In the genomic region with DNA sequence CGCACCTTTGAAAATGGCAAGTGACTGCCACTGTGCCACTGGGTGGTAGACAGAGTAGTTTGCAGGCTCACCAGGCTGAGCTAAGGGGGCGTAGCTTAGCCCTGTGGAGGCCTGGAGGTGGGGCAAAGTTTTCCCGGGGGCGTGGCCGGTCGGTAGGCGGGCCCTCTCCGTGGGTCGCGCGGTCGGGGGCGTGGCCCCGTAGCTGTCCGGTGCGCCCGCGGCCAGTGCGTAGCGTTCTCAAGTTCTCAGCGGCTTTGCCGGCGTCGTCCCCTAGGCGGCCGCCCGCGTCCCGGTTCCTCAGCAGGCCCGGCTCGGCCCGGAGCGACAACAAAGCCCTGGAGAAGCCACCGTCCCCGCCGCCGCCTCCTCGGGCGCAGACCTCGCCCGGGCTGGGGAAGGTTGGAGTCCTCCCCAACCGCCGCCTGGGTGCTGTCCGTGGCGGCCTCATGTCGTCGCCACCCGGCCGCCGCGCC, we compare ENCODE assay signal across 7 mouse cellular contexts. TPM values are rescaled to one million over a fixed set of nuclear protein-coding genes. Genes with fewer than 3 reads are reported as not detected.
DNase-seq lines count a peak whose midpoint lies in the region; ATAC-seq lines count a peak whose summit lies in the region.

Txnrd3 (plus strand) TSS at position 191 of the 473 bp plus-strand sequence.

- H3K4me2 ChIP-seq in embryonic facial prominence, embryonic 11.5 days (ENCODE audit: low read depth, low read length) = peak within 1 kb of the TSS; percentile 85
- H3K4me2 ChIP-seq in limb, embryonic 11.5 days (ENCODE audit: low read depth, severe bottlenecking) = peak within 1 kb of the TSS; percentile 87
- peak within 1 kb of the TSS; percentile 82 for H3K4me2 ChIP-seq in midbrain, embryonic 14.5 days (ENCODE audit: low read length)

- H3K36me3 ChIP-seq in embryonic facial prominence, embryonic 11.5 days (replicated peaks; ENCODE audit: control insufficient read depth, insufficient read depth, low read depth, low read length) = no peaks in the 10 kb centered on the region
- no peaks in the 10 kb centered on the region for H3K36me3 ChIP-seq in limb, embryonic 11.5 days (ENCODE audit: control insufficient read depth, insufficient read depth, low read length)
- H3K36me3 ChIP-seq in midbrain, embryonic 14.5 days (ENCODE audit: control insufficient read depth, insufficient read depth, low read length) = no peaks in the 10 kb centered on the region

- peak within 1 kb of the TSS; percentile 60 for H3K9ac ChIP-seq in embryonic facial prominence, embryonic 11.5 days (replicated peaks; ENCODE audit: low read length)
- peak within 1 kb of the TSS; percentile 64 for H3K9ac ChIP-seq in limb, embryonic 11.5 days (ENCODE audit: low read length)
- H3K9ac ChIP-seq in midbrain, embryonic 14.5 days (replicated peaks; ENCODE audit: low read length) = peak within 1 kb of the TSS; percentile 68

- DNase-seq in adrenal gland, postnatal 14 days = peak; percentile 97
- peak; percentile 91 for DNase-seq in embryonic facial prominence, embryonic 11.5 days (ENCODE audit: low spot score)
- peak; percentile 99 for DNase-seq in heart, adult 11 months
- peak; percentile 97 for DNase-seq in kidney, adult 18-20 months
- peak; percentile 90 for DNase-seq in limb, embryonic 11.5 days (ENCODE audit: low spot score)
- DNase-seq in midbrain, embryonic 14.5 days = peak; percentile 90
- DNase-seq in spleen, adult 18-20 months = peak; percentile 89 to 96

- H3K27ac ChIP-seq in embryonic facial prominence, embryonic 11.5 days (replicated peaks; ENCODE audit: low read depth, low read length) = peak within 1 kb of the TSS; percentile 56
- H3K27ac ChIP-seq in limb, embryonic 11.5 days (replicated peaks; ENCODE audit: low read depth, low read length) = peak within 1 kb of the TSS; percentile 68
- H3K27ac ChIP-seq in midbrain, embryonic 14.5 days (replicated peaks; ENCODE audit: low read depth, low read length) = peak within 1 kb of the TSS; percentile 86

- H3K4me1 ChIP-seq in embryonic facial prominence, embryonic 11.5 days (ENCODE audit: control insufficient read depth, insufficient read depth, low read length) = no peaks in the 10 kb centered on the region
- no peaks in the 10 kb centered on the region for H3K4me1 ChIP-seq in limb, embryonic 11.5 days (ENCODE audit: control insufficient read depth, insufficient read depth, low read length)
- no peaks in the 10 kb centered on the region for H3K4me1 ChIP-seq in midbrain, embryonic 14.5 days (ENCODE audit: control insufficient read depth, insufficient read depth, low read length)

- H3K4me3 ChIP-seq in embryonic facial prominence, embryonic 11.5 days (ENCODE audit: low read depth, low read length) = peak within 1 kb of the TSS; percentile 67
- peak within 1 kb of the TSS; percentile 59 for H3K4me3 ChIP-seq in limb, embryonic 11.5 days (ENCODE audit: low read depth, low read length)
- H3K4me3 ChIP-seq in midbrain, embryonic 14.5 days (replicated peaks; ENCODE audit: low read depth, low read length) = peak within 1 kb of the TSS; percentile 73

- WGBS in embryonic facial prominence, embryonic 11.5 days = under 1% methylated on average over 50 of the region's 51 CpGs
- 1% methylated on average over 46 of the region's 51 CpGs for WGBS in limb, embryonic 11.5 days
- WGBS in midbrain, embryonic 14.5 days = under 1% methylated on average over 51 of the region's 51 CpGs

- peak; percentile 82 for ATAC-seq in embryonic facial prominence, embryonic 11.5 days (replicated peaks; ENCODE audit: insufficient number of reproducible peaks, low FRiP score, low TSS enrichment, low read depth)
- ATAC-seq in limb, embryonic 11.5 days (ENCODE audit: insufficient number of reproducible peaks, low FRiP score, low TSS enrichment, low read depth) = peak; percentile 88
- ATAC-seq in midbrain, embryonic 14.5 days (ENCODE audit: low FRiP score, low TSS enrichment) = peak; percentile 90

- H3K27me3 ChIP-seq in embryonic facial prominence, embryonic 11.5 days (ENCODE audit: control insufficient read depth, insufficient read depth, low read length) = no peaks in the 10 kb centered on the region
- H3K27me3 ChIP-seq in limb, embryonic 11.5 days (ENCODE audit: control insufficient read depth, insufficient read depth, low read length) = no peaks in the 10 kb centered on the region
- H3K27me3 ChIP-seq in midbrain, embryonic 14.5 days (ENCODE audit: control insufficient read depth, insufficient read depth, low read length) = no peaks in the 10 kb centered on the region

- H3K9me3 ChIP-seq in embryonic facial prominence, embryonic 11.5 days (replicated peaks; ENCODE audit: control insufficient read depth, low read length) = no peaks in the 10 kb centered on the region
- no peaks in the 10 kb centered on the region for H3K9me3 ChIP-seq in limb, embryonic 11.5 days (ENCODE audit: control insufficient read depth, low read length)
- no peaks in the 10 kb centered on the region for H3K9me3 ChIP-seq in midbrain, embryonic 14.5 days (ENCODE audit: control insufficient read depth, low read length)

RNA-seq across cellular contexts. Expression of gene Txnrd3, which starts in this region (rescaled TPM):
- total RNA-seq in adrenal gland, postnatal 14 days (2021) = 11.1 and 12.7 TPM in 2 replicates
- polyA plus RNA-seq in embryonic facial prominence, embryonic 11.5 days (2014; fragmentation: Nextera tagmentation; extraction: Ambion mirVana) = 10.8 and 11.3 TPM in 2 replicates
- 9.0 and 10.4 TPM in 2 replicates for polyA plus RNA-seq in limb, embryonic 11.5 days (2014; fragmentation: Nextera tagmentation; extraction: Ambion mirVana)
- polyA plus RNA-seq in midbrain, embryonic 14.5 days (2014; fragmentation: Nextera tagmentation; extraction: Ambion mirVana) = 16.3 and 17.6 TPM in 2 replicates

Comparison
In these comparisons a context has a peak if more than half of its experiments do, and no peak if none do; other contexts are left out.
1. Peak in every context shown above with its lines: DNase-seq, ATAC-seq, H3K4me3 ChIP-seq and H3K27ac ChIP-seq.